Mouse (Mus musculus) liver, adult (tissue): ENCODE measurements at regions not wholly inside any gene's neighbourhood (a gene's known extent, or its start where the extent isn't known, plus 50 kb on each side); places are given as distances from the start of the nearest gene placed in this dataset.

ENCODE experiments used
- GATA4 ChIP-seq: IDR thresholded peaks from 2 replicates; pipeline ENCODE4 v1.6.1; 2014; ENCODE audit warnings: mild to moderate bottlenecking, low read length; ENCODE audit not compliant: insufficient replicate concordance

GRCm38 (mm10) chr12:110087812-110088211, 191.1 kb upstream of the Dio3 start:
- no peak for TF ChIP-seq GATA4

GRCm38 (mm10) chr12:110102186-110102585, 176.7 kb upstream of the Dio3 start:
- no peak for TF ChIP-seq GATA4

DNA sequence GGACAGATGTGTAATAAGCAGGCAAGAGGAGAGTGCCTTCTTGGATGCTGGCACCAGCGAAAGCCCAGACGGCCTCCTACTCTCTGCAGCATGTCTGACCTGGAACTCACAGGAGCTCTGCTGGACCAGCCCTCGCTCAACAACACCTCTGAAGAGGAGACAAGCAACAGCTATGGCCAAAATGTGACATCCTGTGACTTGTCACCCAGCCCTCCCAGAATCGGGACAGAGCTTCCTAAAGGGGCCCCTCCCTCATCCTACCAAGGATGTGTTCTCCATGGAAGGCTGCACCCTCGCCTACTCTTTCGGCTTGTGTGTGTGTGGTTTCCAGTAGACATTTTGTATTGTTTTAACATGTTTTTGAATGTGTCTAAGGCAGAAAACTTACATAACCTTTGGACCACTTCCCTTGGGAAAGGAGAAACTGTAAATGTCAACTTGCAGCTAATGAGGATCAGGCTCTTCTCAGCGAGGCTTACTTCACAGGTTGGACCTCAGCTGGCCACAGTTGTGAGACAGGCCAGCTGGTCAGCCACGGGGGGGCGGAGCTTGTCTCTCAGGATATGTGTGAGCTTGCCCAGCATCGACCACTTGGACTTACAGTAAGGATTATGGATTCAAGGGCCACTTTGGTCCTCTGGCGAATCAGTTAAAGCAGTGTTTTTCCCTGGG, 166.7 kb upstream of the Dio3 start:
- no peak for TF ChIP-seq GATA4

DNA sequence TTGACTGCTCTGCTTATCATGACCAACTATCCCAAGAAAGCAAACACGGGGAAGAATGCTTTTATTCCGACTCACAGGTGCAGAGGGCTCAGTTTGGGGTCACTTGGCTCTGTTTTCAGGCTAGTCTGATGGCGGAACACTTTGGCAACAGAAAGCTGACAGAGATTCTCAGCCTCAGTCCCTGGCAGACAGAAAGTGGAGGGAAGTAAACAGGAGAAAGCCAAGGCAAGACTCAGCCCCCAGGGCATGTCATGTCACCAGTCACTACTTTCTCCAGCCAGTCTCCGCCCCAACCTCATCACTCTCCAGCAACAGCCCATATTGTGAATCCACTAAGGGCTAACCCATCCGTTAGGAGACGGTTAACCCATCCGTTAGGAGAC, 166.2 kb upstream of the Dio3 start:
- no peak for TF ChIP-seq GATA4

- TF ChIP-seq GATA4 = no peak
Observed at GRCm38 (mm10) chr12:110120141-110120540, 158.7 kb upstream of the Dio3 start.

- TF ChIP-seq GATA4 = no peak
Observed at GRCm38 (mm10) chr12:110122976-110123375, 155.9 kb upstream of the Dio3 start.

DNA sequence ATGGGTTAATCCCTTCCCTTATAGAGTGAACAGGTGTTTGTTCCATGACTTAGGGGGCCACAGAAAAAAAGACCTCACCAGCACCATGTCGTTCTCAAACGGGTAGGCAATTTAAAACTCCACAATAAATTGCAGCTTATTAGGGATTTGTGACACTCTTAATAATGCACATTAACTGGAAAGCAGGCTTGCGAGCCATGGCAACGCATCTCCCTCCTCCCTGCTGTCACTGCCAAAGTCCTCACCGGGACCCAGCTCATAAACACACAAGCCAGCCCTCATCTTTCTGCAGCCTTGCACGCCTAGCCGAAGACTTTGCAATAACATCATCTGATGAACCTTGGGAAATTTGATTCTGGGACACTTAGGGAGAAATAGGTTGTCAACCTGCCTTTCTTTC, 152.3 kb upstream of the Dio3 start:
- no peak for TF ChIP-seq GATA4

- TF ChIP-seq GATA4 = no peak
Observed at GRCm38 (mm10) chr12:110145379-110145778, 133.5 kb upstream of the Dio3 start.

GRCm38 (mm10) chr12:110154225-110154962, 124.5 kb upstream of the Dio3 start:
- no peak for TF ChIP-seq GATA4

DNA sequence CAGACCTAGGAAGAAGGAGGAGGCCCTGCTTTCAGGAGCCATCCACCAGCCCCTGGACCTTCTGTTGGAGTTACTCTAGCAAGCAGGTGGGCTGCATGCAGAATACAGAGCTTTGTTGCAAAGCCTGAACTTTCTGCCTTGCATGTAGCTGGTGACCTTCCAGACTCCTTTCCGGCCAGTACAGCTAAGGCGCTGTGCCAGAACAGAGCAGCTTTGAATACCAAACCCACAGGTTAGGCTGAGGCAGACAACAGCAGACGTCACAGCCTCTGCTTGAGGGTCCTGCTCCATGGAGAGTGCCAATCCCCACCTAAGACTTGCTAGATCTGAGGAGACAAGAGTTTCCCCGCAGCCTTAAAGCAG, 123.9 kb upstream of the Dio3 start:
- no peak for TF ChIP-seq GATA4

DNA sequence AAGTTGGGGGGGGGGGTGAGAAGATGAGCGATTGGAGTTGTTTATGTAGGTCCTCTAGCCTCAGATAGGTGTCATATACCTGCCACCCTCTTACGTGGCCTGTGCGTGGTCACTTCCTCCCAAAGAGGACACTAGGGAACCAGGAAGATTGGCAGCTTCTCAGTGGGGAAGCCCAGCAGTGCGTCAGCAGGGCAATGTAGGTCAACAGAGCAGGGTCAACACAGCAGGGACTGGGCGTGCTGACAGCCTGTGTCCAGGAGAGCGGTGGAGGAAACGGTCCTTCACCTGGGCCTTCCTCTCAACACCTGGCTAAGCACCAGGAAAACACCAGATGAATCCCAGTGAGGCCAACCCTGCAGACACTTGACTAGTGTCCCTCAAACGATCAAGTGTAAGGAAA, 122.4 kb upstream of the Dio3 start:
- no peak for TF ChIP-seq GATA4

- no peak for TF ChIP-seq GATA4
Observed at GRCm38 (mm10) chr12:110157998-110158747, 120.7 kb upstream of the Dio3 start.

GRCm38 (mm10) chr12:110161306-110161705, 117.6 kb upstream of the Dio3 start:
- no peak for TF ChIP-seq GATA4

GRCm38 (mm10) chr12:110165462-110165861, 113.4 kb upstream of the Dio3 start:
- no peak for TF ChIP-seq GATA4

- TF ChIP-seq GATA4 = no peak
Observed at GRCm38 (mm10) chr12:110168407-110168806, 110.5 kb upstream of the Dio3 start.

DNA sequence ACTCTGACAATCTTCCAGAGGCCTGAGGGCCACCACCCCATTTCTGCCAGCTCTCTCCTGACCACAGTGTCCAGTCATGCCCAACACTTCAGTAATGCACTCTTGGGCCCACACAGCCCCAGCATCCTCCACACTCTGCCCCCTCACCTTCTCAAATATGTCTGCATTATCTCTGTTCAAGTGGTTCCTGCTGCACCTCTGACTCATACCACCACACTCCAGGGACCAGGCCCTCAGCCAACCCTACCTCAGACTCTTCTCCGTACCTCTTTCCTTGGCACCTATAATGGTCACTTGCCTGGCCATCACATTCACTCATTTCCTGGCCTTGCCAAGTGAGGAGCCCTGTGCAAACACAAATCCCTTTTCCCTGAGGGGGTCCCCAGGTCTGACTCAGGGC, 109.6 kb upstream of the Dio3 start:
- no peak for TF ChIP-seq GATA4
